Mouse (Mus musculus) stomach, embryonic 14.5 days (tissue): ENCODE results near the gene Gcsh. TPM values are rescaled to one million over a fixed set of nuclear protein-coding genes. Genes with fewer than 3 reads are reported as not detected.

Experiments used
- ATAC-seq: fragments of 200-750 bp; cut with Nextera tagmentation; 2 replicates; pipeline ENCODE4 v1.8.0; 2017; ENCODE audit warnings: low read depth, moderate TSS enrichment; ENCODE audit not compliant: insufficient number of reproducible peaks, insufficient read depth, low FRiP score
- H3K27ac ChIP-seq: fragments of 300-500 bp; sonication (generic); 2 replicates; pipeline ENCODE4 v1.5.1; 2014; ENCODE audit warnings: mild to moderate bottlenecking, low read length, moderate library complexity, mixed read lengths
- H3K27me3 ChIP-seq: fragments of 300-500 bp; sonication (generic); 2 replicates; pipeline ENCODE4 v1.6.1; 2014; ENCODE audit warnings: low read length, control low read depth, mixed read lengths; ENCODE audit not compliant: control insufficient read depth, insufficient read depth
- H3K36me3 ChIP-seq: fragments of 300-500 bp; sonication (generic); 2 replicates; pipeline ENCODE4 v1.6.1; 2014; ENCODE audit warnings: mild to moderate bottlenecking, control low read depth, low read length, moderate library complexity, mixed read lengths; ENCODE audit not compliant: control insufficient read depth, insufficient read depth
- H3K4me1 ChIP-seq: fragments of 300-500 bp; sonication (generic); 2 replicates; pipeline ENCODE4 v1.6.1; 2014; ENCODE audit warnings: low read length, control low read depth, mixed read lengths; ENCODE audit not compliant: control insufficient read depth, insufficient read depth
- H3K4me2 ChIP-seq: fragments of 300-500 bp; sonication (generic); replicated peaks from 2 replicates; pipeline ENCODE4 v1.6.1; 2014; ENCODE audit warnings: low read depth, low read length, control low read depth
- H3K4me3 ChIP-seq: fragments of 300-500 bp; sonication (generic); 2 replicates; pipeline ENCODE4 v1.5.1; 2014; ENCODE audit warnings: low read depth, low read length, control low read depth
- H3K9ac ChIP-seq: fragments of 300-500 bp; sonication (generic); replicated peaks from 2 replicates; pipeline ENCODE4 v1.6.1; 2014; ENCODE audit warnings: low read depth, mild to moderate bottlenecking, control low read depth, low read length, moderate library complexity, mixed read lengths
- H3K9me3 ChIP-seq: fragments of 300-500 bp; sonication (generic); 2 replicates; pipeline ENCODE4 v1.6.1; 2016; ENCODE audit warnings: low read depth, low read length, control low read depth; ENCODE audit not compliant: control insufficient read depth
- WGBS: fragments of 180-500 bp; shearing (Covaris S2); extraction: QIAGEN DNeasy Blood & Tissue Kit; methylation state at CpG from one replicate; pipeline ENCODE4 v1.1.7; 2014; 5-methylcytosine and 5-hydroxymethylcytosine counted together
- polyA plus RNA-seq: library from polyadenylated mRNA; unstranded; fragments of >200 nt; fragmentation: Nextera tagmentation; extraction: Ambion mirVana; gene quantifications from 2 replicates; pipeline ENCODE4 v1.2.1, GENCODE M21; 2014

Gene Gcsh
- polyA plus RNA-seq, 1 experiment from 2014 or later: 143 TPM

GRCm38 (mm10) chr8:116992176-116992971, 963 bp downstream of the Gcsh start:
- ATAC-seq: no peak
- no peaks in the 10 kb centered on the region for H3K27me3 ChIP-seq
- peaks cover 6% of the 10 kb centered on the region for H3K4me1 ChIP-seq
- no peaks in the 10 kb centered on the region for H3K9me3 ChIP-seq
- H3K4me2 ChIP-seq: peak overlapping the region; percentile 92
- peak overlapping the region; percentile 67 for H3K4me3 ChIP-seq
- H3K9ac ChIP-seq: peak overlapping the region; percentile 34; the same call in 1 of the 2 replicates
- peak overlapping the region; percentile 36; the same call in 1 of the 2 replicates for H3K27ac ChIP-seq
- H3K36me3 ChIP-seq: no peaks in the 10 kb centered on the region; the same call in 1 of the 2 replicates
- 11% methylated on average over 23 of the region's 23 CpGs for WGBS

- WGBS: 81% methylated on average over 8 of the region's 8 CpGs
- H3K27ac ChIP-seq: no peak overlapping the region
- peak overlapping the region; percentile 92; the same call in 1 of the 2 replicates for H3K4me2 ChIP-seq
- H3K4me1 ChIP-seq: peaks cover 6% of the 10 kb centered on the region
- peaks cover 4% of the 10 kb centered on the region; the same call in 1 of the 2 replicates for H3K36me3 ChIP-seq
- no peak for ATAC-seq
- no peaks in the 10 kb centered on the region for H3K27me3 ChIP-seq
- no peak overlapping the region for H3K4me3 ChIP-seq
- H3K9me3 ChIP-seq: no peaks in the 10 kb centered on the region
- H3K9ac ChIP-seq: no peak overlapping the region
Observed at GRCm38 (mm10) chr8:116991241-116991640, 2.1 kb downstream of the Gcsh start.

- Histone ChIP-seq H3K27me3 (no peaks in the 10 kb centered on the region), H3K36me3 (peaks cover 9% of the 10 kb centered on the region; the same call in 1 of the 2 replicates), H3K27ac (no peak overlapping the region), H3K4me1 (peaks cover 6% of the 10 kb centered on the region), H3K4me3 (no peak overlapping the region), H3K9me3 (no peaks in the 10 kb centered on the region), H3K4me2 (no peak overlapping the region), H3K9ac (no peak overlapping the region)
- no peak for ATAC-seq
- WGBS: 96% methylated on average over 3 of the region's 3 CpGs
Observed at GRCm38 (mm10) chr8:116989842-116990241, 3.5 kb downstream of the Gcsh start.

GRCm38 (mm10) chr8:116980117-116980516, 13.2 kb downstream of the Gcsh start:
- Histone ChIP-seq H3K4me3 (no peak overlapping the region), H3K27me3 (no peaks in the 10 kb centered on the region), H3K27ac (no peak overlapping the region), H3K36me3 (peaks cover 6% of the 10 kb centered on the region; the same call in 1 of the 2 replicates), H3K4me1 (0 out of 2 replicates have a peak, but pooled peaks cover 3% of the 10 kb centered on the region), H3K9me3 (no peaks in the 10 kb centered on the region), H3K9ac (no peak overlapping the region), H3K4me2 (no peak overlapping the region)
- WGBS: 23% methylated on average over 4 of the region's 4 CpGs
- no peak for ATAC-seq

- no peak within 1 kb of the TSS for H3K27ac ChIP-seq
- peak; percentile 98 for ATAC-seq
- under 1% methylated on average over 46 of the region's 46 CpGs for WGBS
Observed at GRCm38 (mm10) chr8:116978631-116979256, 14.6 kb downstream of the Gcsh start, which contains the start of gene 1700030J22Rik. TSS of gene 1700030J22Rik (minus strand) at chr8:116978959.

GRCm38 (mm10) chr8:116978052-116978451, 15.3 kb downstream of the Gcsh start:
- ATAC-seq: no peak
- WGBS: 34% methylated on average over 8 of the region's 8 CpGs

More at GRCm38 (mm10) chr8:116978631-116979256, 14.6 kb downstream of the Gcsh start, which contains the start of gene 1700030J22Rik:
- Histone ChIP-seq H3K9ac (0 out of 2 replicates have a peak within 1 kb of the TSS, but pooled peaks have one; percentile 7), H3K27me3 (no peaks in the 10 kb centered on the region), H3K4me3 (peak within 1 kb of the TSS; percentile 76), H3K36me3 (peaks cover 4% of the 10 kb centered on the region; the same call in 1 of the 2 replicates), H3K4me2 (peak within 1 kb of the TSS; percentile 74), H3K9me3 (no peaks in the 10 kb centered on the region), H3K4me1 (0 out of 2 replicates have a peak, but pooled peaks cover 3% of the 10 kb centered on the region)

GRCm38 (mm10) chr8:116975606-116976005, 17.7 kb downstream of the Gcsh start:
- Histone ChIP-seq H3K9me3 (no peaks in the 10 kb centered on the region), H3K27me3 (no peaks in the 10 kb centered on the region), H3K36me3 (no peaks in the 10 kb centered on the region), H3K4me2 (peak overlapping the region; percentile 10; the same call in 1 of the 2 replicates), H3K27ac (no peak overlapping the region), H3K4me1 (0 out of 2 replicates have a peak, but pooled peaks cover 3% of the 10 kb centered on the region), H3K9ac (no peak overlapping the region), H3K4me3 (no peak overlapping the region)
- ATAC-seq: no peak
- 45% methylated on average over 5 of the region's 5 CpGs for WGBS

More at GRCm38 (mm10) chr8:116978052-116978451, 15.3 kb downstream of the Gcsh start:
- no peaks in the 10 kb centered on the region for H3K27me3 ChIP-seq
- peak overlapping the region; percentile 74 for H3K4me2 ChIP-seq
- H3K4me1 ChIP-seq: 0 out of 2 replicates have a peak, but pooled peaks cover 3% of the 10 kb centered on the region
- no peak overlapping the region for H3K27ac ChIP-seq
- H3K4me3 ChIP-seq: peak overlapping the region; percentile 76
- H3K9ac ChIP-seq: 0 out of 2 replicates have a peak overlapping the region, but pooled peaks have one; percentile 7
- no peaks in the 10 kb centered on the region for H3K9me3 ChIP-seq
- H3K36me3 ChIP-seq: peaks cover 4% of the 10 kb centered on the region; the same call in 1 of the 2 replicates

GRCm38 (mm10) chr8:116975066-116975465, 18.3 kb downstream of the Gcsh start:
- 37% methylated on average over 5 of the region's 5 CpGs for WGBS
- Histone ChIP-seq H3K9ac (no peak overlapping the region), H3K36me3 (no peaks in the 10 kb centered on the region), H3K27ac (no peak overlapping the region), H3K9me3 (no peaks in the 10 kb centered on the region), H3K4me2 (0 out of 2 replicates have a peak overlapping the region, but pooled peaks have one; percentile 10), H3K27me3 (no peaks in the 10 kb centered on the region), H3K4me3 (no peak overlapping the region), H3K4me1 (0 out of 2 replicates have a peak, but pooled peaks cover 3% of the 10 kb centered on the region)
- no peak for ATAC-seq
